Mouse (Mus musculus) brain, embryonic 14.5 days (tissue): Measurements from ENCODE around the gene Slc19a1. TPM values are rescaled to one million over a fixed set of nuclear protein-coding genes. Genes with fewer than 3 reads are reported as not detected.

Source experiments
- DNase-seq: peaks from one replicate; pipeline ENCODE4 v3.0.0-alpha.2; 2011; ENCODE audit warnings: low read depth
- CTCF ChIP-seq: fragments of 200-500 bp; IDR thresholded peaks from 2 replicates; pipeline ENCODE4 v1.5.1; 2012; ENCODE audit warnings: inconsistent platforms, mild to moderate bottlenecking, moderate library complexity, borderline replicate concordance; ENCODE audit not compliant: insufficient read depth, insufficient read length; ENCODE audit errors: extremely low read depth
- POLR2A ChIP-seq: fragments of 200-500 bp; IDR thresholded peaks from 2 replicates; pipeline ENCODE4 v1.6.1; 2012; ENCODE audit warnings: mild to moderate bottlenecking, inconsistent platforms, borderline replicate concordance; ENCODE audit not compliant: poor library complexity, insufficient read depth, insufficient read length, severe bottlenecking; ENCODE audit errors: extremely low read depth
- polyA plus RNA-seq: library from polyadenylated mRNA; depleted of rRNA; stranded (reverse); fragments of >200 nt; gene quantifications from 2 replicates; pipeline ENCODE4 v1.2.3, GENCODE M21; 2012

The Slc19a1 gene
- polyA plus RNA-seq, 1 experiment = 67.3 TPM

DNA sequence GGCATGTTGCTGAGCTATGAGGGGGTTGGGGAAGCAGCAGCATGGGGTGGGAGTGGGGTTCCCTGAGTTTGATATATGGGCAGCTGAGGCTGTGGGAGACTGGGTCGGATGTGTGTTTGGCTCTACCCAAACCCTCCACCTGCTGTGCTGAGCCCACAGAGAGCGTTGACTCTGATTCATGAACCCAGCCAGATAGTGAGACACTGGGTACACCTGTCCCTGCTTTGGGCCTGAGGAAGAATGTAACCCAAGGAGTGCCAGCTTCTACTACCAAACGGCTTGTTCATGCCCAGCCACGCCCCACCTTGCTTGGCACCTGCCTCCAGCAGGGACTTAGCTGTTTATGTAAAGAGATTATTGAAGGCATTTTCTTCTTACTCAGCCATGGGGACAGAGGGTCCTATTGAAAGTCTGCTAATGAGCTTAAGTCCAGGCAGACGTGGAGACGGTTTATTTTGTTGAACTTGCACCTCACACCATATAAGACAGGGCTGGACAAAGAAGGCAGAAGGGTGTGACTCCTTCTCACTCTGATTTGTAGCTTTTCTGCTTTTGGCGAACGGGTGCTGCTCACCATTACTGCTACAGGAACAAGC, 6.6 kb downstream of the Slc19a1 start:
- TF ChIP-seq POLR2A = no peak
- TF ChIP-seq CTCF = no peak
- DNase-seq = peak; percentile 12

DNA sequence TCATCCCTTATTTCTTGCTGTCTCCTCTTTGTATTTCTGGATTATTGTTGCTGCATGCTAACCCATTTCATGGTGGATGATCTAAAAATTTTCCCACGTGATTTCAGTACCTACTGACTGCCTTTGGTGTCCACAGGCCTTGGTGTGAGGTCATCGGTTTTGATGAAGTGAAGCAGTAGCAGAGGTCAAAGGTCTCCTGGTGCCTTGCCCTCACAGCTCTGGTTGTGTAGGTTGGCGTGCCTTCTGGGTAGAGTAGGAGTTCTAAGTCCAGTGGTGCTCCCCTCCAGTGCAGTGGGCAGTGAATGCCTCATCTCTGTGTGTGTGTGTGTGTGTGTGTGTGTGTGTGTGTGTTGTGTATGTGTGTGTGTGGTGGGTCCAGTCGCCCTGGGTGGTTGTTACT, 16.2 kb downstream of the Slc19a1 start:
- TF ChIP-seq CTCF (no peak), POLR2A (no peak)

DNA sequence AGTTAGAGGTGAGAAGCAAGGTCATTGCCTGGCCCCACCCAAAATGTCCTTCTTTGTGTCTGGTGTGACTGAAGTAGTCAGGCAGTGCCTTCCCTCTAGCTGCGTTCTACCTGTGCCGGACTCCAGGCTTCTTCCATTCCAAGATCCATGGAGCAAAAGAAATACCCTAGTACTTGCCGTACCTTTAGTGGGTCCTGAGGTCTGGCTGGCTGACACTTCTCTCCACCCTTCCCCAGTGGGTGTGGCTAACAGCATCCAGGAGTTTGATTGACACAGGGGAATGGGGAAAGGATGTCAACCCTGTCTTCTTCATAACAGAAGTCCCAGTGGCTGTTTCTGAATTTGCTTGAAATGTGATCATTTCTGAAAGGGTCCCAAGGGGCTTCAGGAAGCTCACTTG, 16.6 kb downstream of the Slc19a1 start:
- TF ChIP-seq CTCF (no peak), POLR2A (no peak)
- DNase-seq = no peak

More for the DNA sequence above, 16.2 kb downstream of the Slc19a1 start:
- DNase-seq = no peak

DNA sequence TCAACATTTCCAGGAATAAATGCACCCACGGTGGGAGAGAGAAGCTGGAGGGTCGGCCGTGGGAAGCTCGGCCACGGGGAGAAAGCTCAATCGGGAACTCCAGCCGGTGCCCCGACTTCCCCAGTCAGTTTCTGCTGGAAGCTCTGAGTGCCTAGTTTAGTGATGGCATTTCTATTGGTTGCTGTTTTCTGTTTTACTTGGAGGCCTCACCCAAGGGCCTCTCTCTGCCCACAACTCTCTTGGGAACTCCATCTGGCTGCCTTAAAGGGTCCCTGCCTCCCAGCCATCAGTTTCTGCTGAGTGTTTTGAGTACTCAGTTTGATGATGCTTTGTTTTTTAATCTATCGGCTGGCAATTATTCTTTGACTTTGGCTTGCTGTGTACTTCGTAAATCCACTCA, 24.7 kb downstream of the Slc19a1 start:
- TF ChIP-seq CTCF (no peak), POLR2A (no peak)
- DNase-seq = no peak

DNA sequence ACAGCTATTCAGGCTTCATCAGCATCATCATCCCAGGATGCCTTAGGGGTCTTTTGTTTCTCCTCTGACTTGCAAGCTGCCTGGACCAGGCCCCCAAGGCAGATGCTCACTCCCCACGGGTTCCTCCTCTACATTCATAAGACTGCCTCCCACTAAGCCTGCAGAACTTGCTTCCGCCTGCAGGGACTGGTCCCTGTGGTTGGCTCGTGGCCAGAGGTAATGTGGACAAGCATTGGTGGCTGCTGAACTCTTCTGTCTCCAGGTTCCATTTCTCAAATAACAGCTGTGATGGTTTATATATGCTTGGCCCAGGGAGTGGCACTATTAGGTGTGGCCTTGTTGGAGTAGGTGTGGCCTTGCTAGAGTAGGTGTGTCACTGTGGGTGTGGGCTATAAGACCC, 29.4 kb downstream of the Slc19a1 start:
- TF ChIP-seq CTCF (no peak), POLR2A (no peak)
- no peak for DNase-seq

DNA sequence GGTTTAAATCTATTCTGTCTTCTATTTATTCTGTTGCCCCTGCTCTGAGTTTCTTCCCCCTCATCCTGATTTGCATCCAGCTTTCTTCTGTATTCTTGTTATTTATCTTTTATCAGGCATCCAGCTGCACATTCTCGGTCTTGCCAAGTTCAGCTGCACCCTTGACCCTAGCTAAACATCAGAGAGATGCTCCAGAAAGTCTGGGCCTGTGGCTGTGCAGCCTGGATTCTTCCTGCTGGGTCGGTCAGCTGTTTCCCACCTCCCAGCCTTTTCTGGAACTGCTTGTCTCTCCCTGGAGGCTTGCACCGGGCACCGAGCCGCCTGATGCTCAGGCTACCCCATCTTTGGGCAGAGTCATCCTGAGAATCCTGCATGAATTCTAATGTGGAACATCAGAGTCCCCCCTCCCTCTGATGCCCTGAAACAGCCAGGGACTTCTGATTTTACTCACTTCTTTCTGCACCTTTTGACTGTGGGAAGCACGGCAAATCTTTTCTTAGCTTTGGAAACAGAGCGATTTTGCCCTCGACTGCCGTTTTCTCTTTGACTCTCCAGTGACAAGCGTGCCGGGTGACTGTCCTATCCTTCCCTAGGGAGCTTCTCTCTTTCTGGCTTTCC, 30.5 kb downstream of the Slc19a1 start:
- peak; percentile 37 for DNase-seq
- TF ChIP-seq CTCF (no peak), POLR2A (no peak)

DNA sequence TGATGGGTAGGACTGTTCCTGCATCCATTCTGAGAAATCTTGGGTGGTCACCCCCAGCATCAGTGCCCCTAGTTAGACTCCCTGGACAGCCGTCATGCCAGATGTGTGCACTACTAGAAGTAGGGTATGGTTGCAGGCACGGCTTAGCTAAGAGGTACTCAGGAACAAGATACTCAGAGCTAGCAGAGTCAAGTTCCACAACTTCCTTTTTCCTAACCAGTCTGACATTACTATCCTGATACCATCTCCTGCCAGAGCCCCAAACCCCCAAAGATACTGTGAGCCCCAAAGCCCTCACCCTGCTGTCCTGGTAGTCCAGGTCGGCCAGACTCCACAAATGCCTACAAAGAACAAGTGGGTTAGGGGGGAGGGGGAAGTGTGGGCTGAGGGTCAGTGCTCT, 32.2 kb downstream of the Slc19a1 start:
- no peak for TF ChIP-seq POLR2A
- TF ChIP-seq CTCF = no peak
- no peak for DNase-seq

DNA sequence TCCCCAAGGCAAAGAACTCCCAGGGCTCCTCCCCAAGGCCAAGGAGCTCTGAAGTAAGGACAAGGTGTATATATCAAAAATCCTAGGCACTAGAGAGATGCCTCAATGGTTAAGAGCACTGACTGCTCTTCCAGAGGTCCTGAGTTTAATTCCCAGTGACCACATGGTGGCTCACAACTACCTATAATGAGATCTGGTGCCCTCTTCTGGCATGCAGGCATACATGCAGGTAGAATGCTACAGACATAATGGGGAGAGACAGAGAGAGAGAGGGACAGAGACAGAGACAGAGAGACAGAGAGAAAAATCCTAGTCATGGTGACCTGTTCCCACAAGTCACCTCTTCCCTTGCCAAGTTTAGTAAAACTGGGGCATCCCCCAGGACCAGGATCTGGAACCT, 32.6 kb downstream of the Slc19a1 start:
- DNase-seq = no peak
- TF ChIP-seq CTCF (peak; percentile 13; the same call in 1 of the 2 replicates), POLR2A (no peak)

DNA sequence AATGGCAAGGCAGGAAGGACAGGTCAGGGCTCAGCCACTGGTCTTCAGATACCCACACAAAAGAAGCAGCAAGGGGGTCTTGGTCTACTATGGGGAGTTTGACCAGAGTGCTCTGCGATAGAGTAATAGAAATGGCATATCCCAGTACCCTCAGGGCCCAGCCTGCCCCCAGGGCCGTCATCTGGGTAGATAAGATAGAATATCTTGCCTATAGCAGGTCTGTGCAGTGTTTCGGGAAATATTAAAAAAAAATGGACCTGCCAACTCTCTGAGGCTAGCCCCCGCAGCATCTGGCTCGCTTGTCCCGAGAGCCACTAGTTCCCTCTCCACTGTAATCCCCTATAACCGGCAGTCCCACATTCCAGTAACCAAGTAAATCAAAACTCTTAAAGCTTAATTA, 36.4 kb downstream of the Slc19a1 start:
- DNase-seq = no peak

DNA sequence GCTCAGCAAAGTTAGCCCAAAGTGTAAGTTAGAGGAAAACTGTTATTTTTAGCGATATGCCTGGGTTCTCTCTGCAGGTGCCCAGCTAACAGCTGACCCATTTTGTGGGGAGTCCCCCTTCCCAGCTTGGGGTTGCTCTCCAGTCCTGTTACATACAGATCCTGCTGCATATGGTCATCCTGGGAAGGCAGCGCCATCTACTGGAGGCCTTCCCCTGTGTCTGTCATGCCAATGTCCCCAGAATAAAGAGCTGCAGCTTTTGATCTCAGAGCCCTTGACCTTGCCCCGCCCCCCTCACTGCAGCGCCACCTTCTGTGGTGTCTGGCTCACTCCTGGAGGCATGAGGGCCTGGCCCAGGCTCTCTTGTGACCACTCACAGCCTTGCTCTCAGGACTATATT, 38.0 kb downstream of the Slc19a1 start:
- TF ChIP-seq POLR2A (no peak), CTCF (peak; percentile 76)

More for the DNA sequence above, 36.4 kb downstream of the Slc19a1 start:
- no peak for TF ChIP-seq CTCF
- no peak for TF ChIP-seq POLR2A

DNA sequence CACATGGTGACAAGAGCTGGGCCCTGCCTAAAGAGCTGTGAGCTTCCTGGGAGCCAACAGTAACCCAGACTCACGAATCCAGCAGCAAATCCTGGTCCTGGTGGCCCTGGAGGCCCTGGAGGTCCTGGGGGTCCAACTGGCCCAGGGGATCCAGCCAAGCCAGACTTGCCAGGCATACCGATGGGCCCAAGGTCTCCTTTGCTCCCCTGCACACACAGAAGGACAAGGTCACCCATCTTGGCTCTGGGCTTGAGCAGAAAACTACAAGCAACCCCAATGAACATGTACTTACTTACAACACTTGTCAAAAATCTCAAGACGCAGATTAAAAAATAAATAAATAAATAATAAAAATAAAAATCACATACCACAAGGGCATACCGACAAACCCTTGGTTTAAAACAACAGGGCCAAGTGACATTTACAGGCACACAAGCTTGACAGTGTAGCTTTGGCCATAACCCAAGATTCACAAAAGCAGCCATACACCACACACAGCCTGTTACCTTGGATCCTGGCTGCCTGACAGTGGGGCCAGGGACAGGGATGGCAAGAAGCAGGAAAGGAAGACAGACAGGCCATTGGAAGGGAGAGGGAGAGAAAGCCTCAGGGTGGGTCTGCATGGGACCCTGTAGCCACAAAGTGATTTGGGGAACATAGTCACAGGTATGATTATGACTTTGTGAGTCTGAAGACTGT, 42.4 kb downstream of the Slc19a1 start:
- TF ChIP-seq POLR2A = no peak
- no peak for TF ChIP-seq CTCF
- DNase-seq = peak; percentile 72

More for the DNA sequence above, 38.0 kb downstream of the Slc19a1 start:
- DNase-seq = peak; percentile 68
